Mouse (Mus musculus): Measurements from ENCODE around the gene Rbmxl2. TPM values are rescaled to one million over a fixed set of nuclear protein-coding genes. Genes with fewer than 3 reads are reported as not detected.

Gene Rbmxl2
- polyA plus RNA-seq, 1 experiment from 2014 or later: not detected

DNA sequence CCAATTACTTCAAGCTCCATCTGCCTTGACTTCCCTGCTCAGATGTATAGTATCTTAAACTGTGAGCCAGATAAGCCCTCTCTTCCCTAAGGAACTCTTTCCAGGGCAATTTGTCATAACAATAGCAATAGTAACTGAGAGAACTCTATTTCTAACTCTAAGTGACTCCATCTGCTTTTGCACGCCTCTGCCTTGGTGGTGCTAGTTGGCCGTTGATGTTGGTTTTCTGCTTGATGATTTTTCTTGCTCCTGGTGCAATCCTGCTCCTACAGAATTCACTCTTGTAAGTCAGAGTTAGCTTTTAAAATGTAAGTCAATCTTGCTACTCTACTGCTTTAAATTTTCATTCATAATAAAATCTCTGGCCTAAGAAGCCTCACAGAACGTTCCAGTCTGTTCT is 44.1 kb downstream of the Rbmxl2 start:
- H3K36me3 ChIP-seq: no peaks in the 10 kb centered on the region
- no peak overlapping the region for H3K9ac ChIP-seq
- no peak overlapping the region for H3K4me2 ChIP-seq (replicated peaks)
- WGBS: 86% methylated on average over 3 of the region's 3 CpGs
- H3K27ac ChIP-seq: no peak overlapping the region
- no peaks in the 10 kb centered on the region for H3K9me3 ChIP-seq
- ATAC-seq: no peak
- H3K27me3 ChIP-seq (replicated peaks): no peaks in the 10 kb centered on the region
- no peaks in the 10 kb centered on the region for H3K4me1 ChIP-seq (replicated peaks)
- H3K4me3 ChIP-seq (replicated peaks): no peak overlapping the region

DNA sequence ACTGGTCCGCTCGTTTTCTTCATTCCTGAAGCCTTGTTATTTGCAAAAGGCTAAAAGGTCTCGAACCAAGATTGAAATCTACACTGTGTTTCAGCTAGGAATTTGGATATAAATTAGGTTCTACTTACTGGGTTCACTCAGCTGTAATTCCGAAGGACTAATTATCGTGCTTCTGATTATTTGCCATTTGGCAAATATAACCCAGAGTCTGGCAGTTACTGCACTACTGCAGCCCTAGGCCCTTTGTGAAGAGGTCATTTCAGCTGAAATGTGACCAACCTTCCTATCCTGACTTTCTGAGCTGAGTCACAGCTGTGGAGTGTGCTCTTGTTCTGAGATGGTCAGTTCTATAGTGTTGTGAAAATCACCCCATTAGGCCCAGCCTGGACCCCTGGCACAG is 50.7 kb downstream of the Rbmxl2 start:
- Histone ChIP-seq H3K9me3 (no peaks in the 10 kb centered on the region), H3K27me3 (replicated peaks) (no peaks in the 10 kb centered on the region), H3K4me2 (replicated peaks) (no peak overlapping the region), H3K27ac (no peak overlapping the region), H3K9ac (no peak overlapping the region), H3K4me1 (replicated peaks) (no peaks in the 10 kb centered on the region), H3K4me3 (replicated peaks) (no peak overlapping the region), H3K36me3 (no peaks in the 10 kb centered on the region)
- ATAC-seq: no peak
- WGBS: 82% methylated on average over 5 of the region's 5 CpGs

Other genes with a start within 250 kb of the Rbmxl2 start
- not detected in 2 replicates for gene Olfr6, start 245.5 kb upstream of the Rbmxl2 start, polyA plus RNA-seq (2015; fragmentation: Nextera tagmentation; extraction: Ambion mirVana)
- not detected in 2 replicates for gene Olfr711, start 234.0 kb upstream of the Rbmxl2 start, polyA plus RNA-seq (2015; fragmentation: Nextera tagmentation; extraction: Ambion mirVana)
- gene Olfr2, start 203.4 kb upstream of the Rbmxl2 start, polyA plus RNA-seq (2015; fragmentation: Nextera tagmentation; extraction: Ambion mirVana): not detected in 2 replicates
- not detected in 2 replicates for gene Olfr713, start 178.3 kb upstream of the Rbmxl2 start, polyA plus RNA-seq (2015; fragmentation: Nextera tagmentation; extraction: Ambion mirVana)
- gene Olfr714, start 138.5 kb upstream of the Rbmxl2 start, polyA plus RNA-seq (2015; fragmentation: Nextera tagmentation; extraction: Ambion mirVana): not detected in 2 replicates
- gene Olfr17, start 116.2 kb upstream of the Rbmxl2 start, polyA plus RNA-seq (2015; fragmentation: Nextera tagmentation; extraction: Ambion mirVana): not detected in 2 replicates
- gene Olfr715b, start 99.1 kb upstream of the Rbmxl2 start, polyA plus RNA-seq (2015; fragmentation: Nextera tagmentation; extraction: Ambion mirVana): not detected in 2 replicates
- gene Olfr715, start 78.4 kb upstream of the Rbmxl2 start, polyA plus RNA-seq (2015; fragmentation: Nextera tagmentation; extraction: Ambion mirVana): not detected in 2 replicates
- gene Olfr716, start 71.1 kb upstream of the Rbmxl2 start, polyA plus RNA-seq (2015; fragmentation: Nextera tagmentation; extraction: Ambion mirVana): not detected in 2 replicates
- gene Nlrp14, start 42.5 kb upstream of the Rbmxl2 start, polyA plus RNA-seq (2015; fragmentation: Nextera tagmentation; extraction: Ambion mirVana): not detected in 2 replicates
- gene Syt9, start 161.3 kb downstream of the Rbmxl2 start, polyA plus RNA-seq (2015; fragmentation: Nextera tagmentation; extraction: Ambion mirVana): 3.5 and 4.4 TPM in 2 replicates

Data from intestine, embryonic 15.5 days (tissue).